In the genomic region with DNA sequence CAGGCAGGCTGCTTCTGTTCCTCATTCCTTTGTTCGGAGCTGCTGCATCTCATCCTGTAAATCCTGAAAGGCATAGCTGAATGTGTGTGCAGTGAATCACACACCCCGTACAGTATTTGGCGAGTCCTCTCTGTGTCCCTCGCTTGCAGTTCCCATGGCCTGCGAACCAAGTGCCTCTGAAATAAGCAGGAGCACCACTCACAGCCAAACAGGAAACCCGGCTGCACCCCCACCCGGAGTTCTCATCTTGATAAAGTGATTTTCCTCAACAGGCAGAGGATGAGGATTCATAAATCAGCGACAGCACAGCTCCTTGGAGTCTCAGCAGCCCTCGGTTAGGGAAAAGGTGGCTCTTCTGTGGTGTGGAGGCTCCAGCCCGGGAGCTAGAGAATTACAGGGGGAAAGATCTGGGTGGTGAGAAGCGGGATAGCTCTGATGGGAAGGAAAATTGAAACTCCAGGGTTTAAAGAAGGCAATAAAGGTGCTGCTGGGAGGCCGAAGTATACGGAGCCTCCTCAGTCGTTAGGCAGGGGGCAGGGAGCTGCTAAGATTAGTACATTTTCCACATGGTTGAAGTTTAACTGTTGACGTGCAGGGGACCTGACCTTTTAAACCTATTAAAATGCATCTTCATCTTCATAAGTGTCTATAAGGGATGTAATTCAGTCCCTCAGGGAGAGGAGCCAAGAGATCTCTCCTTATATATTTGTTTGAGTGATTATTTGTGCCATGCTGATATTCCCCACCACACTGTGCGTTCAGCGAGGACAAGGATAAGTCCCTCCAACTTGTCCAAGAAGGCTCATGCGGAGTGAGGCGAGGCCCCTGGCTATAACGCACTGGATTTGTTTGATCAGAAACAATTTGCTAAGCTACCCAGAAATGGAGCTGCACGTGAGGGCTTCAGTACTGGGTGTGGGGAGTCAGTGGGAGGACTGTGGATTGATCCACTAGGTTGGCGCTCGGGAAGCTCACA, we compare ENCODE assay signal across 10 mouse cellular contexts. TPM values are rescaled to one million over a fixed set of nuclear protein-coding genes. Genes with fewer than 3 reads are reported as not detected.
DNase-seq lines count a peak whose midpoint lies in the region; ATAC-seq and TF ChIP-seq lines count a peak whose summit lies in the region.
"Had no signal": no experiment of that assay in that cellular context is flagged by ENCODE, and none has a peak within 500 bp of the region (broad histone marks: within the 10 kb centered on the region; RNA-seq: fewer than 3 reads in every experiment).

No protein-coding gene starts in this region.

- TF ChIP-seq CTCF in kidney, postnatal 0 days (IDR thresholded peaks at IDR 0.05; ENCODE audit: low read depth) = no peak

- peak overlapping the region; percentile 42 for H3K4me2 ChIP-seq in heart, embryonic 13.5 days
- 0 out of 2 replicates have a peak overlapping the region, but pooled peaks have one; percentile 1 for H3K4me2 ChIP-seq in embryonic facial prominence, embryonic 12.5 days (replicated peaks)
- H3K4me2 ChIP-seq in kidney, postnatal 0 days (ENCODE audit: low read length) = peak overlapping the region; percentile 40
- H3K4me2 ChIP-seq: hindbrain, embryonic 15.5 days had no signal

- DNase-seq in heart, adult 11 months = no peak
- DNase-seq in kidney, postnatal 0 days (ENCODE audit: low spot score) = peak; percentile 74
- peak; percentile 39 for DNase-seq in neural tube, embryonic 10.5 days (ENCODE audit: extremely low spot score, low spot score)
- DNase-seq in frontal cortex, postnatal 14 days (ENCODE audit: low spot score in 2 of 2) = no peak
- DNase-seq in cerebellum, adult 18-20 months = no peak
- no peak for DNase-seq in layer of hippocampus, adult 9-11 months
- DNase-seq: cerebellum, adult 9-10 months had no signal

- H3K4me3 ChIP-seq in heart, embryonic 13.5 days = no peak overlapping the region
- no peak overlapping the region for H3K4me3 ChIP-seq in embryonic facial prominence, embryonic 12.5 days
- H3K4me3 ChIP-seq in kidney, postnatal 0 days (replicated peaks; ENCODE audit: low read depth, low read length) = no peak overlapping the region
- H3K4me3 ChIP-seq: hindbrain, embryonic 15.5 days had no signal

- H3K9ac ChIP-seq in heart, embryonic 13.5 days = peak overlapping the region; percentile 52; the same call in 1 of the 2 replicates
- H3K9ac ChIP-seq in embryonic facial prominence, embryonic 12.5 days = no peak overlapping the region
- 0 out of 2 replicates have a peak overlapping the region, but pooled peaks have one; percentile 23 for H3K9ac ChIP-seq in kidney, postnatal 0 days (ENCODE audit: low read depth, low read length)
- H3K9ac ChIP-seq: hindbrain, embryonic 15.5 days had no signal

- peaks cover 12% of the 10 kb centered on the region for H3K4me1 ChIP-seq in heart, embryonic 13.5 days
- H3K4me1 ChIP-seq in embryonic facial prominence, embryonic 12.5 days = peaks cover 17% of the 10 kb centered on the region
- peaks cover 17% of the 10 kb centered on the region; the same call in 1 of the 2 replicates for H3K4me1 ChIP-seq in kidney, postnatal 0 days (replicated peaks; ENCODE audit: insufficient read depth, low read length)

- H3K36me3 ChIP-seq in heart, embryonic 13.5 days = no peaks in the 10 kb centered on the region
- H3K36me3 ChIP-seq in embryonic facial prominence, embryonic 12.5 days = no peaks in the 10 kb centered on the region
- no peaks in the 10 kb centered on the region for H3K36me3 ChIP-seq in kidney, postnatal 0 days (ENCODE audit: insufficient read depth, low read length)
- H3K36me3 ChIP-seq: hindbrain, embryonic 15.5 days had no signal

- no peaks in the 10 kb centered on the region for H3K27me3 ChIP-seq in heart, embryonic 13.5 days (replicated peaks)
- 0 out of 2 replicates have a peak, but pooled peaks cover 5% of the 10 kb centered on the region for H3K27me3 ChIP-seq in embryonic facial prominence, embryonic 12.5 days
- H3K27me3 ChIP-seq in kidney, postnatal 0 days (ENCODE audit: insufficient read depth, low read length) = no peaks in the 10 kb centered on the region
- H3K27me3 ChIP-seq: hindbrain, embryonic 15.5 days had no signal

- WGBS in heart, embryonic 13.5 days = 53% methylated on average over 23 of the region's 23 CpGs
- WGBS in embryonic facial prominence, embryonic 12.5 days = 65% methylated on average over 23 of the region's 23 CpGs
- WGBS in kidney, postnatal 0 days = 32% methylated on average over 23 of the region's 23 CpGs

- H3K9me3 ChIP-seq in heart, embryonic 13.5 days = no peaks in the 10 kb centered on the region
- no peaks in the 10 kb centered on the region for H3K9me3 ChIP-seq in embryonic facial prominence, embryonic 12.5 days
- H3K9me3 ChIP-seq in kidney, postnatal 0 days (replicated peaks; ENCODE audit: low read length) = no peaks in the 10 kb centered on the region
- H3K9me3 ChIP-seq: hindbrain, embryonic 15.5 days had no signal

- H3K27ac ChIP-seq in heart, embryonic 13.5 days (replicated peaks) = no peak overlapping the region
- H3K27ac ChIP-seq in embryonic facial prominence, embryonic 12.5 days = no peak overlapping the region
- H3K27ac ChIP-seq in kidney, postnatal 0 days = peak overlapping the region; percentile 75
- H3K27ac ChIP-seq: hindbrain, embryonic 15.5 days had no signal

- no peak for ATAC-seq in heart, embryonic 13.5 days (ENCODE audit: extremely low read depth, insufficient number of reproducible peaks, low FRiP score, low TSS enrichment)
- ATAC-seq in embryonic facial prominence, embryonic 12.5 days (ENCODE audit: insufficient number of reproducible peaks, insufficient read depth, low FRiP score, low TSS enrichment) = no peak
- ATAC-seq in kidney, postnatal 0 days (replicated peaks; ENCODE audit: low FRiP score, low read depth) = no peak

RNA-seq across cellular contexts. Expression of a gene that starts 22.7 kb away (rescaled TPM):
- 1.1 and 2.0 TPM in 2 replicates for polyA plus RNA-seq in heart, embryonic 13.5 days (2015; fragmentation: Nextera tagmentation; extraction: Ambion mirVana)
- polyA plus RNA-seq in embryonic facial prominence, embryonic 12.5 days (2016; fragmentation: Nextera tagmentation; extraction: Ambion mirVana) = 9.2 and 11.3 TPM in 2 replicates
- 1.7 and 2.2 TPM in 2 replicates for polyA plus RNA-seq in kidney, postnatal 0 days (2015; fragmentation: Nextera tagmentation; extraction: Ambion mirVana)

RNA-seq across cellular contexts. Expression of a gene that starts 27.6 kb away (rescaled TPM):
- 28.2 and 31.6 TPM in 2 replicates for polyA plus RNA-seq in heart, embryonic 13.5 days (2015; fragmentation: Nextera tagmentation; extraction: Ambion mirVana)
- polyA plus RNA-seq in embryonic facial prominence, embryonic 12.5 days (2016; fragmentation: Nextera tagmentation; extraction: Ambion mirVana) = 28.5 and 28.9 TPM in 2 replicates
- 42.2 and 46.0 TPM in 2 replicates for polyA plus RNA-seq in kidney, postnatal 0 days (2015; fragmentation: Nextera tagmentation; extraction: Ambion mirVana)

Comparison
In these comparisons a context has a peak if more than half of its experiments do, and no peak if none do; other contexts are left out.
1. DNase-seq: peak in kidney, postnatal 0 days (single experiment) and neural tube, embryonic 10.5 days (single experiment); none in heart, adult 11 months (single experiment), frontal cortex, postnatal 14 days (0 of 2), cerebellum, adult 18-20 months (0 of 2) and layer of hippocampus, adult 9-11 months (single experiment).
2. Peak in every context shown above with its lines, with median percentiles within 50 percentile points of each other: H3K4me2 ChIP-seq.